Mouse (Mus musculus) embryonic facial prominence, embryonic 13.5 days (tissue): ENCODE results near the gene Pmp22. TPM values are rescaled to one million over a fixed set of nuclear protein-coding genes. Genes with fewer than 3 reads are reported as not detected.
A peak's percentile ranks its signal among the peaks of the same experiment; 100 is the strongest.

Source experiments
- ATAC-seq: fragments of 200-750 bp; cut with Nextera tagmentation; 2 replicates; pipeline ENCODE4 v1.8.0; 2017; ENCODE audit warnings: low read depth; ENCODE audit not compliant: insufficient number of reproducible peaks, insufficient read depth, low FRiP score, low TSS enrichment
- H3K27ac ChIP-seq: fragments of 300-500 bp; sonication (generic); 2 replicates; pipeline ENCODE4 v1.5.1; 2015; ENCODE audit warnings: moderate library complexity, mild to moderate bottlenecking, inconsistent platforms
- H3K27me3 ChIP-seq: fragments of 300-500 bp; sonication (generic); 2 replicates; pipeline ENCODE4 v1.6.1; 2015; ENCODE audit warnings: mild to moderate bottlenecking, inconsistent platforms
- H3K36me3 ChIP-seq: fragments of 300-500 bp; sonication (generic); 2 replicates; pipeline ENCODE4 v1.6.1; 2015; ENCODE audit warnings: mild to moderate bottlenecking, inconsistent platforms
- H3K4me1 ChIP-seq: fragments of 300-500 bp; sonication (generic); 2 replicates; pipeline ENCODE4 v1.6.1; 2015; ENCODE audit warnings: inconsistent platforms
- H3K4me2 ChIP-seq: fragments of 300-500 bp; sonication (generic); 2 replicates; pipeline ENCODE4 v1.6.1; 2015; ENCODE audit warnings: moderate library complexity, mild to moderate bottlenecking, inconsistent platforms
- H3K4me3 ChIP-seq: fragments of 300-500 bp; sonication (generic); 2 replicates; pipeline ENCODE4 v1.5.1; 2015; ENCODE audit warnings: mild to moderate bottlenecking, inconsistent platforms
- H3K9ac ChIP-seq: fragments of 300-500 bp; sonication (generic); 2 replicates; pipeline ENCODE4 v1.6.1; 2015; ENCODE audit warnings: mild to moderate bottlenecking, inconsistent platforms
- H3K9me3 ChIP-seq: fragments of 300-500 bp; sonication (generic); 2 replicates; pipeline ENCODE4 v1.6.1; 2016; ENCODE audit warnings: inconsistent platforms
- WGBS: fragments of 180-500 bp; shearing (Covaris S2); methylation state at CpG from one replicate; pipeline ENCODE4 v1.1.7; 2015; ENCODE audit warnings: mixed read lengths; 5-methylcytosine and 5-hydroxymethylcytosine counted together
- polyA plus RNA-seq: library from polyadenylated mRNA; unstranded; fragments of >200 nt; fragmentation: Nextera tagmentation; extraction: Ambion mirVana; gene quantifications from 2 replicates; pipeline ENCODE4 v1.2.1, GENCODE M21; 2015

The Pmp22 gene
- polyA plus RNA-seq, 1 experiment from 2014 or later: 127 TPM

- peaks cover 55% of the 10 kb centered on the region for H3K27me3 ChIP-seq
- no peak overlapping the region for H3K4me3 ChIP-seq
- peaks cover 51% of the 10 kb centered on the region for H3K4me1 ChIP-seq
- no peak overlapping the region for H3K4me2 ChIP-seq
- no peak overlapping the region for H3K27ac ChIP-seq
- H3K36me3 ChIP-seq: peaks cover 7% of the 10 kb centered on the region
- no peak overlapping the region for H3K9ac ChIP-seq
- 53% methylated on average over 12 of the region's 12 CpGs for WGBS
- no peaks in the 10 kb centered on the region for H3K9me3 ChIP-seq
- no peak for ATAC-seq
These were observed 1.1 kb downstream of the Pmp22 start for GRCm38 (mm10) chr11:63129840-63130239.

GRCm38 (mm10) chr11:63130497-63130896 lies 1.7 kb downstream of the Pmp22 start:
- Histone ChIP-seq H3K27me3 (peaks cover 55% of the 10 kb centered on the region), H3K27ac (no peak overlapping the region), H3K4me3 (peak overlapping the region; percentile 63), H3K9ac (peak overlapping the region; percentile 89), H3K4me1 (peaks cover 56% of the 10 kb centered on the region), H3K9me3 (no peaks in the 10 kb centered on the region), H3K4me2 (peak overlapping the region; percentile 78), H3K36me3 (peaks cover 7% of the 10 kb centered on the region)
- no peak for ATAC-seq
- WGBS: 44% methylated on average over 8 of the region's 8 CpGs

GRCm38 (mm10) chr11:63131001-63131692 lies 2.4 kb downstream of the Pmp22 start:
- ATAC-seq: no peak
- Histone ChIP-seq H3K9me3 (no peaks in the 10 kb centered on the region), H3K36me3 (peaks cover 9% of the 10 kb centered on the region), H3K4me2 (peak overlapping the region; percentile 78), H3K9ac (peak overlapping the region; percentile 89), H3K27me3 (peaks cover 55% of the 10 kb centered on the region), H3K4me1 (peaks cover 56% of the 10 kb centered on the region), H3K27ac (peak overlapping the region; percentile 98), H3K4me3 (peak overlapping the region; percentile 63)
- WGBS: 5% methylated on average over 33 of the region's 33 CpGs

GRCm38 (mm10) chr11:63131693-63132040 lies 2.9 kb downstream of the Pmp22 start:
- peak overlapping the region; percentile 98 for H3K27ac ChIP-seq
- no peak for ATAC-seq
- peak overlapping the region; percentile 63 for H3K4me3 ChIP-seq
- 4% methylated on average over 11 of the region's 11 CpGs for WGBS
- H3K27me3 ChIP-seq: peaks cover 55% of the 10 kb centered on the region
- peak overlapping the region; percentile 78 for H3K4me2 ChIP-seq
- peak overlapping the region; percentile 89 for H3K9ac ChIP-seq
- no peaks in the 10 kb centered on the region for H3K9me3 ChIP-seq
- H3K4me1 ChIP-seq: peaks cover 60% of the 10 kb centered on the region
- H3K36me3 ChIP-seq: peaks cover 14% of the 10 kb centered on the region

GRCm38 (mm10) chr11:63132151-63132500 lies 3.3 kb downstream of the Pmp22 start:
- H3K4me2 ChIP-seq: peak overlapping the region; percentile 78
- H3K9ac ChIP-seq: peak overlapping the region; percentile 89
- ATAC-seq: no peak
- peak overlapping the region; percentile 98 for H3K27ac ChIP-seq
- H3K4me3 ChIP-seq: peak overlapping the region; percentile 63
- peaks cover 65% of the 10 kb centered on the region for H3K4me1 ChIP-seq
- peaks cover 18% of the 10 kb centered on the region for H3K36me3 ChIP-seq
- WGBS: 1% methylated on average over 11 of the region's 11 CpGs
- H3K27me3 ChIP-seq: peaks cover 58% of the 10 kb centered on the region
- H3K9me3 ChIP-seq: no peaks in the 10 kb centered on the region

- Histone ChIP-seq H3K4me3 (peak overlapping the region; percentile 63), H3K4me2 (peak overlapping the region; percentile 78), H3K36me3 (peaks cover 23% of the 10 kb centered on the region), H3K27ac (peak overlapping the region; percentile 98), H3K9me3 (no peaks in the 10 kb centered on the region), H3K9ac (peak overlapping the region; percentile 89), H3K4me1 (peaks cover 67% of the 10 kb centered on the region), H3K27me3 (peaks cover 62% of the 10 kb centered on the region)
- peak; percentile 27; the same call in 1 of the 2 replicates for ATAC-seq
- WGBS: under 1% methylated on average over 66 of the region's 66 CpGs
These were observed 4.0 kb downstream of the Pmp22 start for GRCm38 (mm10) chr11:63132501-63133435.

GRCm38 (mm10) chr11:63134021-63134420 lies 5.2 kb downstream of the Pmp22 start:
- H3K9me3 ChIP-seq: no peaks in the 10 kb centered on the region
- no peak for ATAC-seq
- peaks cover 54% of the 10 kb centered on the region for H3K27me3 ChIP-seq
- H3K4me3 ChIP-seq: peak overlapping the region; percentile 63
- peak overlapping the region; percentile 78 for H3K4me2 ChIP-seq
- H3K9ac ChIP-seq: peak overlapping the region; percentile 11; the same call in 1 of the 2 replicates
- 75% methylated on average over 5 of the region's 5 CpGs for WGBS
- peaks cover 72% of the 10 kb centered on the region for H3K4me1 ChIP-seq
- peaks cover 25% of the 10 kb centered on the region for H3K36me3 ChIP-seq
- peak overlapping the region; percentile 83; the same call in 1 of the 2 replicates for H3K27ac ChIP-seq

- H3K4me1 ChIP-seq: peaks cover 73% of the 10 kb centered on the region
- peak overlapping the region; percentile 17; the same call in 1 of the 2 replicates for H3K9ac ChIP-seq
- H3K27ac ChIP-seq: peak overlapping the region; percentile 83
- H3K9me3 ChIP-seq: no peaks in the 10 kb centered on the region
- 42% methylated on average over 15 of the region's 15 CpGs for WGBS
- peaks cover 30% of the 10 kb centered on the region for H3K36me3 ChIP-seq
- peak overlapping the region; percentile 78 for H3K4me2 ChIP-seq
- ATAC-seq: no peak
- H3K27me3 ChIP-seq: peaks cover 48% of the 10 kb centered on the region
- peak overlapping the region; percentile 63; the same call in 1 of the 2 replicates for H3K4me3 ChIP-seq
These were observed 6.1 kb downstream of the Pmp22 start for GRCm38 (mm10) chr11:63134742-63135482.

- H3K4me3 ChIP-seq: peak overlapping the region; percentile 6; the same call in 1 of the 2 replicates
- peaks cover 35% of the 10 kb centered on the region for H3K36me3 ChIP-seq
- H3K9me3 ChIP-seq: no peaks in the 10 kb centered on the region
- 3% methylated on average over 8 of the region's 8 CpGs for WGBS
- peak overlapping the region; percentile 78 for H3K4me2 ChIP-seq
- peak; percentile 82 for ATAC-seq
- peaks cover 71% of the 10 kb centered on the region for H3K4me1 ChIP-seq
- peak overlapping the region; percentile 83 for H3K27ac ChIP-seq
- peak overlapping the region; percentile 58 for H3K9ac ChIP-seq
- peaks cover 41% of the 10 kb centered on the region for H3K27me3 ChIP-seq
These were observed 6.8 kb downstream of the Pmp22 start for GRCm38 (mm10) chr11:63135622-63136021.

- peak overlapping the region; percentile 78 for H3K4me2 ChIP-seq
- H3K9ac ChIP-seq: no peak overlapping the region
- H3K27ac ChIP-seq: peak overlapping the region; percentile 83; the same call in 1 of the 2 replicates
- ATAC-seq: no peak
- H3K4me3 ChIP-seq: 0 out of 2 replicates have a peak overlapping the region, but pooled peaks have one; percentile 6
- H3K4me1 ChIP-seq: peaks cover 67% of the 10 kb centered on the region
- peaks cover 41% of the 10 kb centered on the region for H3K36me3 ChIP-seq
- H3K27me3 ChIP-seq: peaks cover 35% of the 10 kb centered on the region
- WGBS: 66% methylated on average over 6 of the region's 6 CpGs
- H3K9me3 ChIP-seq: no peaks in the 10 kb centered on the region
These were observed 7.4 kb downstream of the Pmp22 start for GRCm38 (mm10) chr11:63136205-63136604.
